Mouse (Mus musculus) CD8-positive naive resting alpha-beta T cell, adult 2 months (primary cell): ENCODE results near the gene Dlg2.

Experiments
- DNase-seq, 2 experiments: peaks; one replicate each; pipeline ENCODE4 v3.0.0; 2022; ENCODE audit warnings: low read depth in 2 of 2, low spot score in 2 of 2

The Dlg2 gene

DNA sequence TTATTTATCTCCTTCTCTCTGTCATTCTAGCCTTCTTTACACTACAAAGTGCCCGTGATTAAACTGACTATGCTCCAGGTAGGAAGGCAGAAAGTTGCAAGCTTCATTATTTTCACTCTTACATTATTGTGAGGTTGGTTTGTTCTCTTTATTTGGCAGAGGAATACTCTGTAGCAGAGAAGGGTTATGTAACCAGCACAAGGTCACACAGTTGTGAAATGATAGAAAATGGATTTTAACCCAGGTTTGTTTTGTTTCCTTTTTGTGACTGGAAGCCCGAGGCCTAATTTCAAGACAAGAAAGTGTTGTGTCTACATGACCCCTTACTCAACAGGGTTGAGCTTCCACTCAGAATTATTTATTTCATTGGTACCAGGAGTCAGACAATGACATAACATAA lies 609.6 kb downstream of the Dlg2 start:
- DNase-seq, result no peak

DNA sequence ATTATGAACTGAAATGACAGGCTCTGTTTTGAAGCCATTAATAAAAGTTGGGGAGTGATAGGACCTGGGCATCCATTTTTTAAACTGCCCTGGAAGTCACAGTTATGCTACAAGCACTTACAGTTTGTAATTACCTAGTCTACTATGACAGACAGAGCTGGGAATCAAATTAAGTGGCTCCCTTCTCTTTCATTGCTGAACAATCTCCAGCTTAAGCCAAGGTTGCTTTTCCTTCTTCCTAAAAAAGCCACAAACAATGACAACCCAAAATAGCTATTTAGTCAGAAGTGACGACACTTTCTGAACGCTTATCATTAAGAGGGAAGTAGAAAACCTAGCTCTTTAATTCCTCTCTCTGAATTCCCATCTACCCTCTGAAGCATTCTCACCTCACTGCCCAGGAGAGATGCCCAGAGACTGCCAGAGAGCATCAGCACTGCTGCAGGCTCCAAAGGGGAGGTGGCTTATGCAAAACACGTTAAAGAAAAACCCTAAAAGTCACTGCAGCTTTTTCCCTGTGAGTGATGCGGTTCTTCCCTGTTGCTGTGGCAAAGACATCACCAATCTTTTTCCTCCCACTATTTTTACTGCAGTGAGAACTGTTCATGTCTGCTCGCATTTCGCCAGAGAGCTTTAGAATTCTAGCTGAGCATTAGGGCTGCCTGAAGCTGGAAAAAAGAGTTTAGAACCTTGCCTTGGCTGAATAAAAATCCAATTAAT lies 612.9 kb downstream of the Dlg2 start:
- DNase-seq, result no peak

DNA sequence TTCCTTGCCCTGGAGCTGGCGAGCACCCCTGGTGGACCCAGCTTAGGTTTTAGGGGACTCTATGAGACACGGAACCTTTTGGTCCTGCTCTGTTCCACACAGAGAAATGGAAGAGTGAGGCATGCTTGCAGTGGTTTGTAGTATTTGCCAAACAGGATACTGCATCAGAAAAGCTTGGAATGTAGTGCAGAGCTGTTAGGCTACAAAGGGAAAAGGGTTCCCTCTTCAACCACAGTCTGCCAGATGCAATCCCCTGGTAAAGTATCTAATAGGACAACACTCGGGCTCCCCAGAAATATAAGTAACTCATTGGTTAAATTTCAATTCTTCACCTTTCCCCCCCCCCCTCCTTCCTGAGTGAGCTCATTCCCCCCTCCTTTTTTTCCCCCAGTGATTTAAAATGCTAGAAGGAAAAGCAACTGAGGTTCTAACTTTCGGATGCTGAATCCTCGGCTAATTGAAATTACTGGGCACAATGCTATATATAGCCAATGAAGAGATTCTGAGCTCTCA lies 613.9 kb downstream of the Dlg2 start:
- no peak for DNase-seq

DNA sequence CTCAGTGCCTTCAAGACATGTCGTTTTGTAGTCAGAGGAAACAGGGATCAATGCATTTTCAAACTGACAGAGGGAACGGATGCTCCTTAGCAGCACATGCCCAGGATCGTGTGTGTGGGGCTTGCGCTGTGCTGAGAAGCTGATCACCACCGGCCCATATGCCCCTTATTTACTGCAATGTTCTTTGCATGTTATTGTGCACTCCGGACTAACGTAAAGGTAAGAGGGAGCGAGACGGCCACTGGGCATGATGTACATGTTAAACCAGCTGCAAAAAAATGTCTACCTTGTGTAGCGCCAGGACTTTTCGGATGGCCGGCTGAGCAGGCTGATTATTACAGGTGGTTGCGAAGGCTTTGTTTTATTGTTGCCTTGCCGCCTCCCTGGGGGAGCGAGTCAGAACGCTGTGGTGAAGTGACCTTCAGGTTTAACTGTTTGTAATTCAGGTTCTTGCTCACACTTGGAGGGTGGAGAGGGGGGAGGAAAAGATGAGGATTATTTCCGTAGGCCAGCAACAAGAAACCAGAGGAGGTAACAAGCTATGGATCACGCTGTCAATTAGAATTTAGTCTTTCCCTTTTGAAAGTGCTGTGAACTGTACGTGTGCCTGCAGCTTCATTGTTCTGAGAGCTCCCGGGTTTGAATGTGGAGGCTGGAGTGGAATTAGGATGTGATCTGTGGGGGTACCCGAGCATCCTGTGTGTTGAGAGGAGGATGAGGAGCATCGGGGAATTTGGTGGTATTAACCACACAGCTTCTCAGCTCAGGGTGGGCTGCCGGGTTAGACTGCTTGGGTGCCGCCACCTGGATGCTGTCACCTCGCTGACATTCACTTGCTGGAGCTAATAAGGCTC lies 614.6 kb downstream of the Dlg2 start:
- no peak for DNase-seq

DNA sequence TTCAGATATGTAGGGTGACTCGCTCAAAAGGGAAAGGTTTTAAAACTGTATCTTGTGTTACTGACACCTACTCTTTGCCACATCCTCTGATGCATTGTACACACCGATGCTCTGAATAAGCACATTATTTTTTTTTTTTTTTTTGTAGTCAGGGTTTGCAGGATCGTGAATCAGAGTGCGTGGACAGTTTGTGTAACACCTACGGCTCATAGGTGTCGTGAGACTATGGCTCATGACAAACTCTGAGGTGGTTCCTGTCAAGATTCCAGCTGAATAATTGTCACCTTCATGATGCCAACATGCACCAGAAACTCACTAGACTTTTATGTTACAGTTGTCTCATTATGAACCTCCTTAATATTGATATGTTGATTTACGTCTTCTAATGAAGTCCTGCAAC lies 620.0 kb downstream of the Dlg2 start:
- no peak for DNase-seq

DNA sequence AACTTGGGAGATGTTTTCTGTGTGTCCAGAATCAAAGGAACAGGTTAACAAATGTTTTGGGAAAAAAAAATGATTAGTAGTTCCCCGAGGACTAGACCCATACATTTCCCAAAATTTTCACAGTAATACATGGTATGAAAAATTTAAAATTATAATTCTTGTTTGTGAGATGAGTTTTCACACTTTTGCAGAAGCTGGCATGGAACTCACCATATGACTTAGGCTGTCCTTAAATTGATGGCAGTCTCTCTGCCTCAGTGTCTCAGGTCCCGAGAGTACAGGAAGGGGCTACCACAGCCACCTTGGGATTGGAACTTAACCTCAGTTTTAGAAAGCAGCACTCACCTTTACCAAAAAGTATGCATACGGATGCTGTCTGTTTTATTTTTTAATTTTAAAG lies 622.0 kb downstream of the Dlg2 start:
- DNase-seq, result no peak

DNA sequence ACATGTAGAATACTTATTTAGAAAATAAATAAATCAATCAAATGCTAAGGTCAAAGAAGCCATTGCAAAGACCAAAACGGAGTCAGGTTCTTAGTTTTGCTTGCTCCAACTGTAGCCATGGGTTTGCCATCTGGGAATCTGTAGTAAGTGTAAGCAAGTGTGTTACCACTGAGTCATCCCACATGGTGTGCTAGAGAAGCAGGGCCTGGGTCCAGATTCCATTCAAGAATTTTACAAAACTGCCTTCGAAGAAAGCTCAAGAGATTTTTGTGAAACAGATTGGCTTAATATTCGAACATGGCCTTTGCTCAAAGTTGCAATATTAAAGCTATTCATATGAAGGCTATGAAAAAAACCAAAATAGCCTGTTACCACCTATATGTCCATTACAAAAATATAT lies 633.1 kb downstream of the Dlg2 start:
- no peak for DNase-seq

DNA sequence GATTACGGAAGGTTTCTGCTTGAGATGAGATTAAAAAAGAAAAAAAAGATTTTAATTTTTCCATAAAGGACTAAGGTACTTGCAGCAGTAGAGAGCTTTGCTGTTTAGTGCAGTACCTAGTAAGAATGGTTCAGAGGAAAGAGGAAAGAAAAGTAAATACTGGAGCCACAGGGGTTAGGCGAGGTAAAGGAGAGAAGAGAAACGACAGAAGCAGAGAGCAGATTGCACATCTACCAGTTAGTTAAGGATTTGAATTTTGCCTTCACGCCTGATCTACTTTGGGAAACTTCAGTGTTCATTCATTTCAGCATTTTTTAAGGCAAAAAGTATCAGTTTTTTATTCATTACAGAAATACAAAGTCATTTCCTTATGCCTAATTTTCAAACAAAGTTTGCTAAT lies 655.7 kb downstream of the Dlg2 start:
- no peak for DNase-seq

DNA sequence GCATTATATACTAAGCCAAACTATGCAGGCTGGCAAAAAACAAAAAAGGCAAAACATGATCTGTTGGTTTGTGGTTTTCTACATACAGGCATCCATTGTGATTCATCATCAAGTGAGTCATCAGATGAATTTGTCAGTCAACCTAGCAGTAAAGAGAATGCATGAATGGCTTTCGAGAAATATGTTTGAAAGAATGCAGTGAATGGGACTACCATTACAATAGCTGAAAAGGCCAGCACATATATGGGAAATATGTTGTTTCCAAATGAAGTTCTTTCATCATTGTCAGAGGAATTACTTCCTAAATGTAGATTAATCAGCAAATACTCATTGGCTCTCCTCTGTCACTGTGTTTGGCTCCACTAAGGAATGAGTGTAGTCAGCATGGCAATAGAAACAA lies 677.6 kb downstream of the Dlg2 start:
- no peak for DNase-seq

DNA sequence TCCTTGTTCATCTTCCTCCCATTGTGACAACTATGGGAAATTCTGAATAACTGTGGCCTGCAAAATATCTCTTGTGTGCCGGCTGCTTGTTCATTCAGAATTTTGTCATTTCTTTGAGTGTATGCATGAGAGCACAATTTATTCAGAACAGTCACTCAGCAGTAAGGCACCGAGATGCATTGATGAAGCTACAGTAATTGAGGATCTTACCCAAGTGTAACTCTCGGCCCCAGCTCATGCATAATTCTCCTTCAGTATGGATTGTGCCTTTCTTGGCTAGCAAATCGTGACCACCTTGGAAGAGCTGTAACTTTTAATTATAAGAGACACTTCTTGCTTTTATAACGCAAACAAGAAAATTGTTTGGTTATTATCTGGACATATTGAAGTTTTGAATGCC lies 682.7 kb downstream of the Dlg2 start:
- no peak for DNase-seq

DNA sequence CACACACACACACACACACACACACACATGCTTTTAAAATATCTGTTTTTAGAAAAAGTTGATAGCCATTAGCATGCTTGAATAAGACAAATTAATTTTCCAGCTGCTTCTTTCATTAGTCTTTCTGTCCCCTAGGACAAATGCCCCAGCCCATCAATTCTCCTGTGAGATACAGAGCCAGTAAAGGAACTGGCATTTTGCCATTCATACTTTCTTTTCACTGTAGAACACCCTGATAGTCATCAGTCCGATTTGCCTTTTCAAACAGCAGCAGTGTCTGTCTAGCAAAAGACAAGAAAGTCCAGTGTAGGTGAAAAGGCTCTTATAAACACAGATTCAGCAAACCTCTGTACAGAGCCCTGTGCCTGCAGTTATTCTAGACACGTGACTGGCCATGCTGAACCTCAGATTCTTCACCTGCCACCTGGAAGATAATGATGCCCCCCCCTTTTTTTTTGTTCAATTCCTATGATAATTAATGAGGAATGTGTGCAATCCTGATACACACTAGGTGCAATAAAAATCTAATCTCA lies 685.2 kb downstream of the Dlg2 start:
- no peak for DNase-seq

DNA sequence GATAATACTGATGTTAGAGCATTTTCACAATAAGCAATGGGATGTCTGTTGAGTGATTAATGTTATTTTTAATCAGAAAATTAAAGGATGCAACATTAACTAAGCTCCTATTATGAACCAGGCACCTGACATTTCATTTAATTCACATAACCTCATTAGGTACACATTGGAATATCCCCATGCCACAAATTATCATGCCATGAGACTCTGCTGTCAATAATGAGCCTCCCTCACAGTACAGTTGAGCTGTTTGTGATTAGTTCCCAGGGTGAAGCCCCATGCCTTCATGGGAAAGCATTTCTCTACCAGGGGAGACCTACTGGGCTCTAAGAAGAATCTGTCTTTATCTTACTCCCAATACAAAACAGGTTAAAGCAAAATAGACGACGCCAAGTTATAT lies 697.1 kb downstream of the Dlg2 start:
- no peak for DNase-seq

DNA sequence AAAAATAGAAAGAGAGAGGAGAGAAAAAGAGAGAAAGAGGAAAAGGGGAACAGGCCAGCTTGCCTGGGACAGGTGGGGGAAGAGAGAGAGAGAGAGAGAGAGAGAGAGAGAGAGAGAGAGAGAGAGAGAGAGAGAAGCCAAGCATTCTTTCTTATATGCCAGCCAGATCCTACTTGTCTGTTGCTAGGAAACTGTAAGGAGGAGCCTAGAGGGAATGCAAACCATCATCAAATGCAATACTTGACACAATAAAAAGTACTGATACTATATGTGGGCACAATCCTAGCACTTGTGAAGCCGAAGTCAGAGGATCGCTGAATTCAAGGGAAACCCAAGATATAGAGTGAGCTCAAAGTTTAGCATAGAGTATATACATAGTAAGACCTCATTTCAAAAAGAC lies 711.7 kb downstream of the Dlg2 start:
- DNase-seq, result no peak

DNA sequence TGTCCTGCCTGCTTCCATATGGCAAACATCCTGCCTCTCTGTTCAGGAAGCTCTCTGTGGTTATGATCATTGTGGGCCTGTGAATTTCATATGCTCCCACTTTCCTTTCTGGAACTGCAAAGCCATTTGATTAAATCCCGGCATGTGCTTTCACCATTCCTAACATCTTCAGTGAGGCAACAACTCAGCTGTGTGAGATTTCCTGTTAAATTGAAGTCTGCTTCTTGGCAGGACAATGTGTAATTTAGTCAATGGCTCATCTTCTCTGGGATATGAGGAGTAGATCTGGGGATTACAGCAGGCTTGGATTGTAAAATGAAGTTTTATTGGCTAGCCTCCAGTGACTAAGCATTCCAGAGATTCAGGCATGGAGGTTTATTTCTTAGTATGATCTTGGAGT lies 722.9 kb downstream of the Dlg2 start:
- DNase-seq, result no peak

DNA sequence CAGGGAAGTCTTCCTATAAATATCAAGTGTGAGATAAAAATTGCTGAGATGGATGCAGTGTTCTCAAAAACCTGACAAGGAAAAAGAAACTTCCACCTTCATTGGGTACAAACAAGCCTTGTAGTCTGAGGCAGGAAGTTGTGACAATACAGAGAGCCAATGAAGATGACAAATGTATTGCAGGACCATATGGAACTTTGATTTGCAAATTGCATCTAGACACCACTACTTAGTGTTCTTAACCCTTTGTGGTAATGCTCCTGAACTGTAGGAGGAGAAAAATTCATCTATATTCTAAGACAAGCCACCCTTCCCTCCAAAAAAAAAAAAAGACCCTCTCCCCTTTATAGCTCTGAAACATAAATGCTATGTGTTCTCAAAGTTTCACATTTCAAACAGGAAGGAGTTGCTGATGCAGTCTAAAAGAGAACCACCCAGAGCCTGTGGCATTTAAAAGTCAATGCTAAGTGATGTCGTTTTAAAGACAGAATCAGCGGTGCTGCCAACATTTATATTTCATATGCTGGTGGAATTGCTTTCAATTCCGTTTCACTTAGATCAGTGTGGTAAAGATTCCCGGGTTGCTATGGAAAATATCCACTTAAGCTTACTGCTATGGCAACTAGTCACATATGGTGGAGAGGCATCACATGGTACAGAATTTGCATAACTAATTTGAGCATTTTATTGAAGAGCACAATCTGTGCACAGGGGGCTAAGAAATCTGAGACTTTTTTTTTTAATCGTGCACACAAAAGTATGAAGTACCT lies 731.8 kb downstream of the Dlg2 start:
- no peak for DNase-seq

DNA sequence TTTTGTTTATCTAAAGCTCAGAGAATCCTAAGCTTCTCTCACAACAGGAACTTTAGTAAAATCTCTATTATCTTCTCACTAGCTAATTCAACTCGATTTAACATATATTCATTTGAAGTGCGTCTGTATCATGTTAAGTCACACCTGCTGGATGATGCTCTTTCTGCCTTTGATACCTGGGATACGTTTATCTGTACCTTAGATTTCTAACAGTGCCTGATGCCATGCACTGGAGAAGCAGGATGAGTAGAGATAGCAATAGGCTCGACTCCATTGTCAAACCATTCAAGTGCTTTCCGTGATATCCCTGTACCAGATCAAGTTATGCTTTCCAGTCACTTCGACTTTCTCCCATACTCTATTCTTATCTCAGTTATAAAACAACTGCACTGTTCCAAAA lies 732.5 kb downstream of the Dlg2 start:
- no peak for DNase-seq

DNA sequence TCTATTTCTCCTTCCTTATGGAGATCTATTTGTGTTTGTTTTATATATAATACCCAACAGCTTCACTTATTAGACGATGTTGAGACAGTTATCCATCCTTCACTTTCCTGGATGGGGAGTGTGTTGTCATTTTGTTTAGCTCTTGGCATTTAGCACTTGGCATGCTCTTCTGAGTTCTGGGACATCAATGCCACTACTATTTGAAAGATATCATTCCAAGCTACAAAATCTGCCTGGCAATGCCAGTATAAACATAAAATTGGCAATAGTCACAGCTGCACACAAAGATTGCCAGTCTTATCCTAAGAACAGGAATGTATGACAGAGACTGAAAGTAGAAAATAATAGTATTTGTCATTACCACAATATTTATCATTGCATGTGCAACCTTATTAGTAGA lies 735.8 kb downstream of the Dlg2 start:
- DNase-seq, result no peak

DNA sequence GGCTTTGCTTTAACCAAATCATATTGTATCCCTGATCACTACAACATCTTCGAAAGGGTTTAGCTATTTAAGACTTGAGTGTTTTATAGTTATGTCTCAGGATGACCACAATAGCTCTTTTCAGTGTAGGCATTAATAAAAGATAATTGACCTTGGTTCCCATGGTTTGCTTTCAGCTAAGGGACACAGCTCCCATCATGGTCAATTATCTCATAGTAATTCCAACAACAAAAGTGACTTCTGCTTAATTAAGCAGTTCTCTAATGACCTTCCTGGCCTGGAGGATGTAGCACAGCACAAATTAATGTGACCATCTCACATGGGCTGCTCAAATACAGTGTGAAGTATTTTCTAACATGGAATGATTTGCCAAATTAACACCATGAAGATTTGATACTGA lies 738.4 kb downstream of the Dlg2 start:
- no peak for DNase-seq

DNA sequence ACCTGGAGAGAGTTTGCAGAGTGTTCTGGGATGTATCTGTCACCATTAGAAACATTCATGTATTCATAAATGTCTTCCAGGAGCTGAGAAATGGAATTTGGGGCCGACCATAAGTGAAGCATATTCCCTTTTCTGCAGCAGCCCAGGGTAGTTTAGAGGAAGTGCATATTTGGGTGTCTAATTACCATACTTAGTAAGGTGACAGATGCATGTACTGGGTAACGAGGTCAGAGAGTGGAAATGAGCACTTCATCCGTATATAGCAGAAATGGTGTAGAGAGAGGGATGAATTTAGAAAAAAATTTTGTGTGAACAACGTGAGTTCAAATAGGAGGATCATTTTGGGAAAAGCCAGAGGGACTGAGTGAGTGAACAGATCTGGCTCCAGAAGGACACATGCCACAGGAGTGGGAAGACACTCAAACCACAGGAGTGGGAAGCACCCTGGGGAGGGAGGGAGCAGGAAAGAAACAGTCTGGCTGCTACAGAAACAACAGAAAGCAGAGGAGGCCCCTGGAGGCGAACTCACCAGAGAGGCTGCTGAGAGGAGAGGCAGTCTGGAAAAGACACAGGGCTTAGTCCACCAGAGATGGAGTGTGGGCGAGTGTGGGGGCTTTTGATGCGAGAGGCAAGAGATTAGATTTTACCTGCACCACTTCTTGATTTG lies 742.0 kb downstream of the Dlg2 start:
- DNase-seq, result no peak

DNA sequence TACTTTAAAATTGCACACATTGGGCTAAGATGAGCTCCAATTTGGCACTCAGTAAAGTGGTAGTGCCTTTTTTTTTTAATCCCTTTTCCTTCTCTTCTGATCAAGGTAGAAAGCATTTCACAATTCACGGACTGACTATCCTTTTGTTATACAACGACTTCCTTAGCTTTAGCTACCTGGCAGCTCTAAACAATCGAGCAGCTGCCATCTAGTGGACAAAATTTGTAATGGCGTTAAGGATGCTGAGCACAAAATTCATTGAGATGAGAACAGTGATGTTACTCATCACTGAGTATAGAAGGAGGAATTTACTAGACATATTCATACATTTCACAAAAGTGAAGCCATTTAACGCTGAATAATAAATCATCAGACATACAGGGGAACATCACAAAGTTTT lies 750.0 kb downstream of the Dlg2 start:
- DNase-seq, result no peak

DNA sequence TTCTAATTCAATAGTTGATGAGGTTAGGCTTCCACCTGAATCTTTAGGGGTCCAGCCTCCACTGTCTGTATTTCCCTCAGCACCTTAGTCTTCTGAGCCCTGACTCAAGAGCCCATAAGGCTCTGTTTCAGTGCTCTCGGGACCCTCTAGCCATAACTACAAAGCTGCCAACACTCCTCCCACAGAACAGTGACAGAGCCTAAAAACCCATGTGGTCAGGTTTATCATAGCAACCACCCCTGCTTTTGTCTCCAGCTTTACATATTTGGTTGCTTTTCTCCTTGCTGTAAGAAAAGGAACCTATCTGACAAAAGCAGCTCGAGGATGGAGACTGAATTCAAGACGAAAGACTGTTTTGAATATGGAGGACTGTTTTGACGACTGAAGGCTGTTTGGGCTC lies 765.2 kb downstream of the Dlg2 start:
- DNase-seq, result no peak
